Mouse (Mus musculus) lung, adult 2 months (tissue): ENCODE measurements around the gene Gm37240.

Source experiments
- CTCF ChIP-seq: fragments of 200-500 bp; IDR thresholded peaks from 2 replicates; pipeline ENCODE4 v1.5.1; 2011; ENCODE audit warnings: mild to moderate bottlenecking, low read length, control low read depth; ENCODE audit not compliant: insufficient read depth
- POLR2A ChIP-seq: fragments of 200-500 bp; IDR thresholded peaks from 2 replicates; pipeline ENCODE4 v1.6.1; 2011; ENCODE audit warnings: low read depth, mild to moderate bottlenecking, control low read depth, low read length, borderline replicate concordance; ENCODE audit errors: extremely low read depth

- TF ChIP-seq CTCF (no peak), POLR2A (no peak)
Measured at GRCm38 (mm10) chr3:84696428-84696917, 1190.8 kb downstream of the Gm37240 start.
